Mouse (Mus musculus) adrenal gland, adult (tissue): ENCODE data around the gene Spns3.
A peak's percentile ranks its signal among the peaks of the same experiment; 100 is the strongest.

Source experiments
- DNase-seq, 2 experiments: peaks; one replicate each; pipeline ENCODE4 v3.0.0; 2022 to 2023; ENCODE audit warnings: low spot score in 1 of 2; ENCODE audit not compliant: inconsistent age in 2 of 2

Gene Spns3

GRCm38 (mm10) chr11:72519895-72520294, 30.4 kb downstream of the Spns3 start:
- DNase-seq, result peak in 1 of 2 experiments; percentile 61

GRCm38 (mm10) chr11:72519189-72519588, 31.1 kb downstream of the Spns3 start:
- DNase-seq, result no peak

DNA sequence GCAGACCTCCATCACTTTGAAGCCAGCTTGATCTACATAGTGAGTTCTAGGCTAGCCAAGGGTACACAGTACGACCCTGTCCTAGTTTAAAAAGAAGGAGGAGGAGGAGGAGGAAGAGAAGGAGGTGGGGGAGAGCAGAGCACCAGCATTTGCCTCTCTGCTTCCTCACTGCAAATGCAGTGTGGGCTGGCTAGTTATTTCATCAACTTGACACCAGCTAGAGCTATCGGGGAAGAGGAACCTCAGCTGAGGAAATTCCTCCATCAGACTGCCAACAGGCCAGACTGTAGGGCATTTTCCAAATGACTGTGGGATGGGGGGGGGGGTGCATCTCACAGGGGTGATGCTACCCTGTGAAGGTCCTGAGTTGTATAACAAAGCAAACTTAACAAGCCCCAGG, 31.9 kb downstream of the Spns3 start:
- no peak for DNase-seq

DNA sequence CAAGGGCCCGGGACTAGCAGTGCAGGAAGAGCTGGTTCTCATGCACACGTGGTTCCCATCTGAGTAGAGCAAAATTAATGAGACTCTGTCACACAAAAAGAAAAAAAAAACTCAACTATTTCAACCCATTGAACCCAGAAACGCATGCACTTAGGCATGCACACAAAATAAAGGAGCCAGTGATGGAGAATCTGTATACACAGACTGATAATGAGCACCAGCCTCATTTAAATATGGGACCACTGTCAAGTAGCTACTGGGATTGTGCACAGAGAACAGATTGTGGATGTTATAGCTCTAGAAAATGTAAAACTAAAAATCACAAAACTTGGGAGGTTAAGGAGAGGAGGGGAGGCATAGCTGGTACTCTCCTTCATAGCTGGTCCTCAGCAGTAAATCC, 35.3 kb downstream of the Spns3 start:
- no peak for DNase-seq

GRCm38 (mm10) chr11:72508651-72509050, 41.7 kb downstream of the Spns3 start:
- DNase-seq, result no peak

- no peak for DNase-seq
These were observed 42.7 kb downstream of the Spns3 start for GRCm38 (mm10) chr11:72507651-72508050.

DNA sequence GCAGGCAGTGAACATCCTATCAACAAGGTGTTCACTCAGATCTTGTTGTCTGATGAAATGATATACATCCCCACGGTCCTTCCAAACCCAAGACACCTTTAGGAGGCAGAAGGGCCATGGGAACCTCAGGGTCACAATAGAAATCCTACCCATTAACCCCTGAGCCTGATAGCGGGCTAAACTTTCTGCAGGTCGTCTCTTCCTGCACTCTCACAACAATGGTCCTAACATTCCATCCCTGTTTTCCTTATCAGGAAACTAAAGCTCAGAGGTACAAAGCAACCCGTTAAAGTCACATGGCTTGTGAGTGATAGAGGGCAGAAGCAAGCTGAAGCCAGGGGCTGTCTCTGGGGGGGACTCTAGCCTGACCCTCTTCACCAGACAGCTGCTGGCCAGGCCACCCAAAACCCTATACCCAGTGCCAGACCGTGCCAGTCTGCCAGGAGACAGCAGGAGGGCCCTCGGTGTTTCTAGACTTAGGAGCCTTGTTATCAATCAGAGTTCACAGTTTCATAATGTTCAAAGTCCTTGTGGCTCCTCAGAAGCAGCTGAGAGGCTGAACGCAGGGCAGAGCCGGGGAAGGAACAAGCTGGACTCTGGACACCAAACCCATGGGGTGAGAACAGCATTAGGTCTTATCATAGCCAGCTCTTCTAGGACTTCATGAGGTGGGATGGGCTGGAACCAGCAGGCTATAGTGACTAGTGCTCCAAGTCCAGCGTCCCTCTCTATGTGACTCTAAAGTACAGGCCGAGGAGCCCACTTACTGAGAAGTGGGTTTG, 46.1 kb downstream of the Spns3 start:
- no peak for DNase-seq

DNA sequence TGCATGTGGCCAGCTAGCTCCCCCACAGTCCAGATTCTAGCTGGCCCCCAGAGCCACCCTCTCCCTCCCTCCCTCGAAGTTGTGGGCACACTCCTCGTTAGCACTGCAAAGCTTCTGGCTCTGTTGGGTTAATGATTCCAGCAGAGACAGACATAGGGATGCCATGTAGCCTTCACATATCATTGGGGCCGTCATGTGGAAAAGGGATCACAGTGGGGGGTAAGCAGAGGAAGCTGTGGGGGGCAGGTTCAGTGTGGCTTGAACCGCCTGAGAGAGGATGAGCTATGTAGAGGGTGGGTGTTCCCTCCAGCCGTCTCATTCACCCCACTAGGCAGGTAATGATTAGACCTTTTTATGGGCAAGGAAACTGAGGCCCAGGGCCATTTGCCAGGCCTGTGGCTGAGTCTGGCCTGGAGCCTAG, 46.8 kb downstream of the Spns3 start:
- DNase-seq, result no peak

GRCm38 (mm10) chr11:72502236-72502635, 48.1 kb downstream of the Spns3 start:
- DNase-seq, result no peak

GRCm38 (mm10) chr11:72501426-72502002, 48.8 kb downstream of the Spns3 start:
- no peak for DNase-seq

DNA sequence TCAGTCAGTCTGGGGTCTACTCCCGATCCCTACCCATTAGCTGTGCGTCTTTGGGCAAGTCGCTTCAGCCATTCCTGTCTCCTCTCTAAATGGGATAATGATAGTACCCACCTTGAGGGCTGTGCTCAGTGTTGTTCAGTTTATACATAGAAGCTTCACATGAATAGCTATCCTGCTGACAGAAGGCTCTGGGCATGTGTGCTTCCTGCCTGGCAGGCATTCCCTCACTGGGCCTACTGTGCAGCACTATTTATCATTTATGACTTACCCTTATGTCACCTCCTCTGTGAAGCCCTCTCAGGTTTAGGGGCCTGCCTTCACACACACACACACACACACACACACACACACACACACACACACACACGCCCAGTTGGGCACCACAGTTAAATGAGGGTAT, 50.2 kb downstream of the Spns3 start:
- no peak for DNase-seq

- no peak for DNase-seq
These were observed 52.9 kb downstream of the Spns3 start for GRCm38 (mm10) chr11:72497367-72497766.

DNA sequence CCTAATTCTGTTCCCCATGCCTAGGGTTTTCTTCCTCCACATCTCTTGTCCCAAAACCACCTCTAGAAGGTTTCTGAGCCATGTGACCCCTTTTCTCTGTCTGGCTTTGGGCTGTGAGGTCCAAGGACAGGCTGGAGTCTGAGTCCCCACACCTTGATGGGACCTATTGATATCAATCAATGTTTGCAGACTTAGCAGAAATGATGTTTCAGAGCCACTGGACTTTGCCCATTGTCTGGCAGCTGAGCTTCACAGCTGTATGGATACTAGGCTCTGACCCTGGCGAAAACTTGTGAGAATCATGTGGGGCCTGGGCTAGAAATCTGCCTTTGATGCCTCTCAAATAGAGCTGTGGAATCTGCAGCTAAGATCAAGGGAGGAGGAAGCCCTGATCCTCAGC, 53.5 kb downstream of the Spns3 start:
- DNase-seq, result no peak

DNA sequence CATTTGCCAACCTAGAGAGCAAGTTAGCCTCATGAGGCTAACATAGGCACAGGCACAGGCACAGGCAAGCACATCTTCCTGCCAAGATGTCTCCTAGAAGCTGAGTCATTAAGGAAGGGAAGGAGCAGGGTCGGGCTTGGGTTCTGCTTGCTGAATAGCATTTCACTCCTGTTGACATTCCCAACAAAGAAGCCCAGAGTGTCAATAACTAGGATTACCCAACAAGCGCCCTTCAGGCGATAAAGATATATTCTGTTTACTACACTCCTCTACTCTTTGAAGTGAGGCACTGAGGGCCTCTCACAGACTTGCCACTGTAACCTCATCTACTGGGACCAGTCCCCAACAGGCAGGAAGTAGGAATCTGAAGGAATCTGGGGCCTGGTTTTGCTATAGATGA, 54.2 kb downstream of the Spns3 start:
- DNase-seq, result no peak

DNA sequence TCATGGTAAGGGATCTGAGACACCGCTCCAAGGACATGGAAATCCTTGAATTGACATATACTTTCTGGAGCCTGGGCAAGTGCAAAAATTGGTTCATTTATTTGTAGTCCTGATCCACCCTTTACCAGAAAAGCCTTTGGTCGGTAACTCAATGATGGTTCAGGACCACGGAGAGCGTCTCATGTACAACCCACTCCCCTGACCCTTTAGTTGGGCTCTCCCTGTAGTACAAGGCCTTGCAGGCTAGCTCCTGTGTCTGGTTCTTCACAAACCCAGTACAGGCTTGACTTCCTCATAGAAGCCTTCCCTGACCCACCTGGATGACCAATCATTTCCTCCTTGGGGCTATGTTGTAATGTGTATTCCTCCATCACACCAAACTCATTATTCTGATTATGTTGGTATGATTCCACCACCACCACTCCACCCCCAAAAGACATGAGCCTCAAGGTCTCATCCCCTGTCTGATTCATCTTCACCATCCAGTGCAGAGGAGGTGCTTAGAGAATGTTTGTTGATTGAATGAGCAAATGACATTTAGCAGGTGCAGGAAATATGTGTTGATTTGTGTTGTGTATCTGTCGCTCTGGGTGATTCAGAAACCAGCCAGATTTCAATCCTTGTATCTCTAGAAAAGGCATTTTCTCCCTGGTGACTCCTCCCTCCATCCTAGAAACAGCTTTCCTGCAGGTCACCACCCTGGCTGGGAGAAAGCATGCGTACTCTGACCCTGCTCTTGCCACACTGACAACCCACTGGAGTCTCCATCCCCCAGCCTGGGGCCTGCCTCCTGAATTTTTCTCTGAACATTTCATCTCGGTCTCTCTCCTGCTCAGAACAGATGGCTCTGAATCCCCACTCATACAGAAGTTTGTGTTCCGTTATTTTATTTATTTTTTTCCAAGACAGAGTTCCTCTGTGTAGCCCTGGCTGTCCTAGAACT, 56.0 kb downstream of the Spns3 start:
- no peak for DNase-seq

DNA sequence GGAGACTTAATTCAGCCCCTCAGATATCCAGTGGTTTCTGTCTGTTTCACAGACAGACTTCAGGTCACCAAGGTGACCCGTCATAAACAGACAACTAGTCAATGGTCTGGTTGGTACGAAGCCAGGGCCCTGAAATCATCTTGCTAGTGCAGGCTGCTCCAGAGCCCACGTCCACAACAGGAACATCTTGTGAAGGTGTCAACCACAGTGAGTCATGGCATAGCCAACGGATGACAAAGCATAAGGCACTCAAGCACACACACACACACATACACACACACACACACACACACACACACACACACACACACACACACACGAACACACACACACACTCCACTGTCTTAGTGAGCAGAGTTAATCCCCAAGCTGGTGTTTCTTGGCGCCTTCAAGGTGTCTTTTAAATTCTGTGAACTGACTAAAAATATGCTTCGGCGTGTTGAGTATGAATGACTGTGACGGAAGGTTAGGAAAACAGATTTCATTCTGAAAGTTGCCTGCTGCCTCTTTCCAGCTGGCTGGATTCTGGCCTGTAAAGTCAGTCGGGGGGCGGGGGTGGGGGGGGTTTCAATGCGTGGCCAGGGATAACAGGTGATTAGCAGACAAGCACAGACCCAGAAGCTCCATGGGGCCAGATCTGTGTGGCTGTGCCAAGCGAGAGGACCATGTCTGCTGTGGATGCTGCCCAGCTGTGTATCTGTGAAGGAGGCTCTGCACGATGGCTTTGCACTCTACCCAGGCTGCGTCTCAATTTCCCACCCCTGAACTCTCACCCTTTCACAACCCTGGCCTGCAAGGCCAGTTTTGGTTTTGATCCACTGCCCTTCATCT, 59.0 kb downstream of the Spns3 start:
- DNase-seq, result no peak

DNA sequence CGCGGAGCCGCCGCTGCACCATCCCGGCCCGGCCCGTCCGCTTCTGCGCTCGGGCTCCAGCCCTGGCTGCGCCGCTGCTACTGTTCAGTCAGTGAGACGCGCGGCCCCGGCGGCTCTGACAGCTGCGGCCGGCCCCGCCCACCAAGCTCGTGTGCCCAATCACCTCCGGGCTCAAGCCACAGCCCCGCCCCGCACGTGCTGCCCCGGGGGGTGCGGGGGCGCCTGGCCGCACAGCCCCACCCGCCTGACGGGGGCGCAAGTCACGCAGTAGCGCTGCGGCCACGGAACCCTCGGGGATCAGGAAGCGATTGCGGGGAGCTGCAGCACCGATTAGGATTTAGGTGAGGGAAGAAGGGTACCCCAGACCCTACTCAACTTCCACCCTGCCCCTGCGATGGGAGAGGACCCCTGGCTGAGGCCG, 60.4 kb downstream of the Spns3 start, which contains the start of gene Spns2:
Gene Spns2, minus strand, starts transcription at position 24 of the 421 bp plus-strand sequence.
- DNase-seq, result peak; percentile 93 to 96

DNA sequence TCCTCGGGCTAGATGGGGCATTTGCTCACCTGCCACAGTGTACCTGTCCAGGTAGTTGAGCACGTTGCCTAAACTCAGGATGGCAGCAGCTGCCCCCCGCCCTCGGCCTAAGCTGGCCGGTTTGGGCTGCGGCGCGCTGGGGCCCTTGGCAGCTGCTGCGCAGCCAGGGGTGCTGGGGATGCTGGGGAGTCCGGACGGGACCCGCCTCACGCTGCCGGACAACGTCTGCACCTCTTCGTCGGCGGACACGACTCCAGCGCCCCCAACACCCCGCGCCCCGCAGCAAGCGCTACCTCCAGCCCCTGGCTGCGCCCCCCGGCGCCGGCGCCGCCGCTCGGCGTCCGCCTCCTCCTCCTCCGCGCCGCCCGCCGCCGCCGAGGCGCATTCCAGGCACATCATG, 60.9 kb downstream of the Spns3 start:
- peak in 1 of 2 experiments; percentile 13 for DNase-seq

DNA sequence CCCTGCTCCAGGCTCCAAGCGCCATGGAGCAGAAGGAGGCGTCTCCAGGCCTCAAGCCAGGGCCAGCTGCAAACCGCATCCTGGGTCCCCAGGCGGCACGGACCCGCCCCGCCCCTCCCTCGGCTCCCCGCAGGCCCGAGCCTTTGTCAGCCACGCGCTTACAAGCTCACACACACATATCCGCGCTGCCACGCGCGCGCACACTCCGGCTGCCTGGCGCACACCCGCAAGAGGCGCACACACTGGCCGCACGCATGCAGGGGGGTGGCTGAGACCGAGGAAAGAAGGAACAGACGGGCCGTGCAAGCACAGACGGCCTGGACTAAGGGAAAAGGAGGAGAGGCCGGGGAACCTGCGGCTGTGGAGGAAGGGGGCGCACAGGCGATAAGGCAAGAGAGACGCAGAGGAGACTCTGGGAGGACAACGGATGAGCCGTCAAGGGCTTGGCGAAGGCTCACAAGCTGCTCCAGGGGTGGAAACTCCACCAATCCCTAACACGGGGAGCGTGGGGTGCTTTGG, 61.5 kb downstream of the Spns3 start:
- DNase-seq, result peak in 1 of 2 experiments; percentile 60

DNA sequence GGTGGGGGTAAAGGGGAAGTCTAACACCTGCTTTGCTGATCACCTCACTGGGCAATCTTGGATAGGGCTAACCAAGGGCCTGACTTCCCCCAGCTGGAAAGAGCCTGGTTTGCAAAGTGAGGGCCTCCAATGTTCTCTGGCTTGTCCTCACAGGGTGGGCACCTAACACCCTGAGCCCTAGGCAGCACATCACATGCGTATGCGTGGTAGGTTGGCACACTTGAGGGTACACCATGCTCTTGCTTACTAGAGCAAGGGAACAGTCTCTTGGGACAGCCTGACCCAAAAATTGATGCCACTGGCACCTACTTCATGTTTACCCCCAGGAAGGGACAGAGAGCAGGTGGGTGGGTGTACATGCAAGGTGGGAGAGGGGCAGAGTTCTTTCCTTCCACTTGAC, 62.6 kb downstream of the Spns3 start:
- no peak for DNase-seq
